Mouse (Mus musculus) E14TG2a.4 (cell line): Measurements from ENCODE around the gene Saa2.

Source experiments
- CTCF ChIP-seq: conservative IDR thresholded peaks from 2 replicates; pipeline ENCODE4 v1.5.1; 2014; ENCODE audit warnings: low read length
- POU5F1 ChIP-seq: IDR thresholded peaks from 2 replicates; pipeline ENCODE4 v1.6.1; 2014; ENCODE audit warnings: low read length, borderline replicate concordance

DNA sequence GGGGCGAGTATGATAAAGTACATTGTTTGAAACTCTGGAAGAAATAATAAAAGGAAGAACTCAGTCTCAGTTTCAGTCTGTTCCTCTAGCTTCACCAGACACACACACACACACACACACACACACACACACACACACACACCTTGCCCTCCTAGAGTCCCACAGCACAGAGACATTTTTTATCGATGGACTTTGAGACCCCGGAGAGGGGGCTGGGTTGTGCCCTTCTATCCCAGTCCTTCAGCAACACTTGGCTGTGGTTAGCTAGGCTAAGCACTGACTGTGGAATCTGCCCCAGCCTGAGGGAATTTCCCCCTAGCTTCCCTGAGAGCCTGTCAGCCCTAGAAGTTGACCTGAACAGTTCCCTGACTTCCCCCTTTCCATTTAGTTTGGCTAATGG lies 27.7 kb upstream of the Saa2 start:
- TF ChIP-seq CTCF (no peak), POU5F1 (no peak)
